Mouse (Mus musculus) bone marrow, adult 2 months (tissue): ENCODE measurements around the gene Gpx1.

Experiments used
- CTCF ChIP-seq: fragments of 200-500 bp; IDR thresholded peaks from 2 replicates; pipeline ENCODE4 v1.5.1; 2011; ENCODE audit warnings: low read length, control low read depth; ENCODE audit not compliant: control insufficient read depth, insufficient read depth
- POLR2A ChIP-seq: fragments of 200-500 bp; IDR thresholded peaks from 2 replicates; pipeline ENCODE4 v1.6.1; 2011; ENCODE audit warnings: low read depth, mild to moderate bottlenecking, control low read depth, low read length, borderline replicate concordance; ENCODE audit not compliant: control insufficient read depth

DNA sequence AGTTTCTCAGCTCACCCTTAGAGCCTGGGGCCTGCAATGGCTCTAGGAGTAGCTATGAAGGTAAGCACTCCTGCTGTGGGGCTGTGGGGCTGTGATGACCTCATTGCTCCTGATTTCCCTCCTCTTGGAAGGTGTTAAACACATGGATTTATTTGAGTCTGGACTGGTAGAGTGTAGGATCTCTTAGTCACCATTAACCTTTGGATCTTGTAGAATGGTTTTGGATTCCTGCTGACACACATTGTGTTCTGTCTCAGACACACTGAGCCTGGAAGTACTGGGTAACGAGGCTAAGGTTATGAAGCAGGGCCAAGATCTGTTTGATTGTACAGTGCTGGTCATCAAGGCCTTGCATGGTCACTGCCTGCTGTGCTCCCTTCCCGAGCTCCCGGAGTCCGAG lies 40.6 kb downstream of the Gpx1 start:
- TF ChIP-seq CTCF: no peak
- no peak for TF ChIP-seq POLR2A
